Mouse (Mus musculus) gastrocnemius, postnatal 36 days (tissue): ENCODE results near the gene Cpox. TPM values are rescaled to one million over a fixed set of nuclear protein-coding genes. Genes with fewer than 3 reads are reported as not detected.

ENCODE experiments used
- DNase-seq, 2 experiments: peaks; one replicate each; pipeline ENCODE4 v3.0.0; 2022
- intact Hi-C: fragments of 180-260 bp; cut with DNase I; formaldehyde crosslinking; loops from one replicate; pipeline ENCODE4 v1.15.1; 2025
- total RNA-seq, 2 experiments: library from RNA; stranded (reverse); gene quantifications; 2 replicates each; pipeline ENCODE4 v1.2.3; 2021

Gene Cpox
- total RNA-seq, 2 experiments from 2014 or later: 18.4 to 20.8 TPM

DNA sequence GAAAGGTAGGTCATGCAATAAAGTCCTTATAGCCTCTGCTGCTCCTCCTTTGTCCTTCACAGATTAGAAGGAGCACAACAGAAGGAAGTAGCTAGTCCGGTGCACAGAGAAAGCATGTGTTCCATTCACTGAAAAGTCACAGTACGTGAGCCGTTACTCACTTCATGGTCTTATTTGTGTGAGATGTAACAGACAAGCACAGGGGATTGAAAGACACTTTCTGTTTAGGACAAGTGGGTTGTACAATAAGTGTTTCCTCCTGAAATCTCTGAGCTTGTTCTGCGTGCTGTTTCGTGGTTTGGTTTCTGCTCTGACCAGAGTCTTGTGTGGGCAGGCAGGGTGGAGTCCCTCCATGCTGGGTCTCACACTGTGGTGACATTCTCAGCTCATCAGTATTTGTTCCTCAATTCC, 20.2 kb downstream of the Cpox start:
- no peak for DNase-seq
- intact Hi-C loops: no loop called here

- no peak for DNase-seq
- intact Hi-C loops: no loop called here
These were observed 24.0 kb downstream of the Cpox start for GRCm38 (mm10) chr16:58694091-58694490.

- intact Hi-C loops: no loop called here
- no peak for DNase-seq
These were observed 26.7 kb downstream of the Cpox start for GRCm38 (mm10) chr16:58696796-58697195.

- no peak for DNase-seq
- intact Hi-C loops: no loop called here
These were observed 27.2 kb downstream of the Cpox start for GRCm38 (mm10) chr16:58697261-58697660.

- DNase-seq: no peak
- intact Hi-C loops: no loop called here
These were observed 30.1 kb downstream of the Cpox start for GRCm38 (mm10) chr16:58700174-58700573.

DNA sequence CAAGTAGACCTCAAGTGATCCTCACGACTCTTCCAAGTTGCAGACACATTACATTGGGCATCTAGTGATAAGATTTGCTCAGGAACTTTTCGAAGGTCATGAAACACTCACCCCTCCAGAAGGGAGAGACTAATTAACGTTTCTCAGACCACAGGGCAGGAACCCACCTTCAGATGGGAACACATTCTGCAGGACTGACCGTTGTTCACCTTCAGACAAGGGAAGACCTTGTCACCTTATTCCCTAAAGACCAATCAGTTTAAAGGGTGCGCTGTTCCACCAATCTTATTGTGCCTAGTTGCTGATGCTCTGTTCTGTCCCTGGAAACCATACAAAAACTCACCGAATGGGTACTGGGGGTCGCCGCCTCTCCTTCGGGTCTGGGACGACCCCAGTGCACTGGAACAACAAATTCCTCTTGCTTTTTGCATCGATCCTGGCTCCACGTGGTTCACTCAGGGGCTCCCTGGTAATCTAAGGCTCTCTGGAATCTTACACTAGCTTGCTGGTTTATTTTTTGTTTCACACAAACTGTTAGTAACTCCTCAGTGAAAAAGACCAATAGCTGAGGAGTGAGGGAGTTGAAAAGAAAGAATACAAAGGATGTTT, 30.8 kb downstream of the Cpox start:
- intact Hi-C loops: no loop called here
- DNase-seq: no peak

DNA sequence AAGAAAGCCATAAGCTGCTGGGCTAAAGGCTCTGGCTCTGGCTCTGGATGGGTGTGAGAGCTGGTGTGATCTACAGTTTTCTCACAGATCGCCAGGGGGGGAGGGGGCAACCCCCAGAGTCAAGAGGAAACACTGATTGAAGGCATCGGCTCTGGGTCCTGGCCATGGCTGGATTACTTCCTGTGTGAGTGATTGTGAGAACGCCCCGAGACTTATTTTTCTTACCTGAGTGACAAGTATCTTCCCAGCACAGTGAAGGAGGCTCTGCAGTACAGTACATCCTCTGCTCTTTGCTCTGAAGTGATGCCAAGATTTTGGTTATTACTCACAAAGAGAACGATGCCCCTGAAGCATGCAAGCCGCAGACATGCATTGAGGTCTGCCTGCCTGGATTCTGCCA, 31.7 kb downstream of the Cpox start:
- intact Hi-C loops: no loop called here
- no peak for DNase-seq

GRCm38 (mm10) chr16:58702329-58702932, 32.3 kb downstream of the Cpox start:
- no peak for DNase-seq
- intact Hi-C loops: no loop called here

DNA sequence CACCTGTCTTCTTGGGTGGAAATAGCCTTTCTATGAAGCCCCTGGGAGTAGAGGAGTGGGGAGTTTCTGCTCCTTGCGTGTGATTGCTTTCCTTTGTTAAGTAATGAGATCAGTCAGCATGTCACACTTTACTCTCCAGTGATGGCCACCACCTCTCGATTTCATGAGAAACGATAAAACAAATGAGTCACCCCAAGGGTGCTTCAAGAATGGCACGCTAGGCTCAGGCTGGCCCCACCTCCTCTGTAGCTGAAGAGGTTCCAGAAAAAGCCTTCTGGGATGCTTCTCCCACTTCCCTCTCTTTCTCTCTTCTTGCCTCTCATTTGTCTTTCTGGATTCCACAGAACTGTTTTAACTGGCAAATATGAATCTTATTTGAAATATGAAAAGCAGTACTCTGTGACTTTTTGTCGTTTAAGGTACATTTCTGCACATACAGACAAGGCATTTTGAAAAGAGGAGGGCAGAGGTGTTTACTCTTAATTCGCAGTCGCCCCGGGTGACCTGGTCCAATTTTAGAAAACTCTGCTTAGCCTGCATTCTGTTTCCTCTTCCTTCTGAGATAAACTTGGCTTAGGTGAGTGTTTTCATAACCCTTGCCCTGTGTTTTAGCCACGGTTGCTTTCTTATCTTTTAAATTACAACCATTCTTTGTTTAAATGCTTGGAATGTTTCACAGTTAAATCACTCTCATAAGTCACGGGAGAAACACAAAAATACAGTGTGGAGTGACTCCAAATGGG, 33.5 kb downstream of the Cpox start:
- intact Hi-C loops: no loop called here
- no peak for DNase-seq

DNA sequence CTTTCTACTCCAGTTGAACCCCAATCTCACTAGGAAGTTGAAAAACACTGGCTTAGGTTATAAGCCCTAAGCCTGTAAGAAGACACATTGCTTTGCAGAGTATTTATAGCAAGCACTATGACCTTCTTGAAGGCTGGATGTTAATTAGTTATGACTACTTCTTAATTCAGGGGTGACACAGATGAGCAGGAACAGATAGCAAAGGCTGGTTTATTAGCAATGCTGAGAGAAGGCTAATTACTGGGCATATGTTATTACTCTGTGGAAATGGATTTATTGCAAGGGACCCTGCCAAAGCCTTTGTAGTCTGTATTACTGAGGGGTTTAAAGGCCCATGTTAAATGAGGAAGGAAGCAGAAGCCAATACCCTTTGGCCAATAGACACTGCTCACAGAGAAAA, 34.9 kb downstream of the Cpox start:
- intact Hi-C loops: no loop called here
- DNase-seq: no peak

GRCm38 (mm10) chr16:58707276-58707905, 37.3 kb downstream of the Cpox start:
- no peak for DNase-seq
- intact Hi-C loops: no loop called here

GRCm38 (mm10) chr16:58708601-58709475, 38.7 kb downstream of the Cpox start:
- DNase-seq: no peak
- intact Hi-C loops: no loop called here

DNA sequence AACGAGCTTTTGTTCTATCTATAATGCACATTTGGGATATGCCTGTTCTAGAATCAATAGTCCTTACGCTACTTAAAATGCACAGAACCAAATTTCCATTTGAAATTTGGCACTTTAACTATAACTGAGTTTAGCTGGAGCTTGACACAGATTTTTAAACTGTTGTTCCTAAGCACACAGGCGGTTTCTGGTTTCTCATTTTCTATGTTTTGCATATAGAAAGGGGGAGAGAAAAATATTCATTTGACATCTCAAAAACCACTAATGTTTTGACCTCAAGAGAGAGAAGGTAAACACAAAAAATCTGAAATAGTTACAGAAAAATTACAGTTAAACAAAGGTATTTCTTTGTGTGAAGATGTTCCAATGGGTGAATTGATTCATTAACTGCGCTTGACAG, 39.4 kb downstream of the Cpox start:
- intact Hi-C loops: no loop called here
- no peak for DNase-seq

- no peak for DNase-seq
- intact Hi-C loops: no loop called here
These were observed 42.1 kb downstream of the Cpox start for GRCm38 (mm10) chr16:58712221-58712620.

DNA sequence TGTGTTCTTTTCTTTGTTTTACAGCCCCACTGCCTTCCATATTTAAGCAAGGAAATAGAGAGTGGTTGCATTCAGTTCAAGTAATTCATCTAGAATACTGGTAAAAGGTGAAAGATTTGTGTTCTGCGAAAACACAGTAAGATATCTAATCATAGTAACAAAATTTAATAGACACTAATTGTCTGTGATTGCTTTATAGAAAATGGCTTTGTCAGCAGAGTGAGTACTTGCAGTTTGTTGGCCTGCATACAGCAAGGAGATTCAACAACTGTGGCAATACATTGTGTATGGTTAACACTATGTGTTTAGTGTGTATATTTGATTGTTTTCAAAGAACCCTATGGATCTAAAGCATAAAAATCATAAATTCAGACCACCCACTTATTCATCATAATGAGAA, 43.0 kb downstream of the Cpox start:
- no peak for DNase-seq
- intact Hi-C loops: no loop called here

GRCm38 (mm10) chr16:58715018-58715417, 44.9 kb downstream of the Cpox start:
- DNase-seq: no peak
- intact Hi-C loops: no loop called here

- intact Hi-C loops: no loop called here
- no peak for DNase-seq
These were observed 48.6 kb downstream of the Cpox start, which contains the start of gene Gpr15 for GRCm38 (mm10) chr16:58718666-58719120. TSS of gene Gpr15 (minus strand) at chr16:58719070.

DNA sequence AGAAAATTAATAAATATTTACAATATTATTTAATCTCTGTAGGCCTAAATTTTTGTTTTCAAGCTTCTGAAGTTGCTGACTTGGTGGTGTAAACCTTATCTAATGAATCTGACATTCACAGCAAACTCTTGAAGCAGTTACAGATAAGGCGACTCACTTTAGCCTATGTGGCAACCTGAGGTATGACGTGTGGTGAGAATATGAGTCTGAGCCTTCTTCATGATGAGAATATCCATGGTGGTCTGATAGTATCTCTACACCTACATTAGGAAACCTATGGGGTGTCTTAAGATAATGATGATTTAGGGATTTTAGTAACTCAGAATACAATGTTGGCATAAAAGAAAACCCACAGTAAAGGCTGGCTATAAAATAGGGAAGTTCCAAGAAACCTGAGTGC, 52.2 kb downstream of the Cpox start:
- no peak for DNase-seq
- intact Hi-C loops: no loop called here

- intact Hi-C loops: no loop called here
These were observed 56.8 kb downstream of the Cpox start for GRCm38 (mm10) chr16:58726680-58727476.

More at GRCm38 (mm10) chr16:58726680-58727476, 56.8 kb downstream of the Cpox start:
- DNase-seq: no peak
